9 mouse cellular contexts compared by ENCODE assay signal in the genomic region with DNA sequence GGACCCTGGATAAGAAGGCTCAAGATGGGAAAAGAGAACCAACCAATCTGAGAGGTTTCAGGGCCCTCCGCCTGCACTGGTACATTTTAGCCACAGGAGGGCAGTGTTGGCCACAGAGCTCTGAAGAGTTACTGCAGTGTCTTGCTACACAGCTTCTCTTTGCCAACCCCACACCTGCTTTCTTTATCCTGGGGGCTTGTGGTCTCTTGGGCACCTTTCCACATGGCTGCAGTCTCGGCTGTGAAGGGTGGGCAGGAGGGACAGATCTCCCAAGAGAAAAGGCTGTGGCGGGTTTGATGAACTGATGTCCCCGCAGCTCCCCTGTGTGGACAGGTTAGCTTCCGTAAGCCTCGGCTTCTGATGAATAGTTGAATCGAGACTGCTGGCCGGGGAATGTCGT. TPM values are rescaled to one million over a fixed set of nuclear protein-coding genes. Genes with fewer than 3 reads are reported as not detected.
DNase-seq lines count a peak whose midpoint lies in the region; ATAC-seq and TF ChIP-seq lines count a peak whose summit lies in the region.
"Had no signal": no experiment of that assay in that cellular context is flagged by ENCODE, and none has a peak within 500 bp of the region (broad histone marks: within the 10 kb centered on the region; RNA-seq: fewer than 3 reads in every experiment).

No protein-coding gene starts in this region.

- H3K4me2 ChIP-seq in hindbrain, embryonic 13.5 days, result peak overlapping the region; percentile 50

- H3K9me3 ChIP-seq in hindbrain, embryonic 13.5 days, result no peaks in the 10 kb centered on the region

- H3K36me3 ChIP-seq in hindbrain, embryonic 13.5 days, result no peaks in the 10 kb centered on the region

- peak overlapping the region; percentile 22 for H3K4me3 ChIP-seq in hindbrain, embryonic 13.5 days
- H3K4me3 ChIP-seq: myocyte had no signal

- peaks cover 50% of the 10 kb centered on the region for H3K4me1 ChIP-seq in hindbrain, embryonic 13.5 days (replicated peaks)

- peak; percentile 57 for ATAC-seq in Patski
- peak; percentile 61 for ATAC-seq in hindbrain, embryonic 13.5 days (ENCODE audit: low FRiP score)

- DNase-seq in Patski (ENCODE audit: low read depth, low spot score), result peak; percentile 34
- peak; percentile 91 to 94 for DNase-seq in cerebellum, postnatal 14 days
- peak; percentile 79 to 85 for DNase-seq in frontal cortex, postnatal 25 days (ENCODE audit: low spot score in 2 of 2)
- peak; percentile 91 to 92 for DNase-seq in layer of hippocampus, postnatal 14 days (ENCODE audit: low spot score in 2 of 2)
- peak; percentile 79 for DNase-seq in lung, postnatal 25 days (ENCODE audit: low spot score)
- DNase-seq in right cerebral cortex, adult 2 months (ENCODE audit: low spot score in 2 of 2), result peak; percentile 88 to 93
- peak; percentile 71 for DNase-seq in urinary bladder, postnatal 25 days (ENCODE audit: low spot score)

- H3K9ac ChIP-seq in hindbrain, embryonic 13.5 days, result peak overlapping the region; percentile 59; the same call in 1 of the 2 replicates

- WGBS in hindbrain, embryonic 13.5 days, result 15% methylated on average over 9 of the region's 9 CpGs

- CTCF ChIA-PET in Patski (lab: Charles Lee), result interaction anchor here (0.7 to 10.4 kb wide), 30 partner anchors 8 to 280 kb away, joined by 3 to 247 read pairs (median 4); partner anchors contain the start of genes Atxn7l2, Cyb561d1, Gnai3 and Gnat2

- POLR2A ChIA-PET in Patski (lab: Charles Lee), result interaction anchor here (0.8 to 2.0 kb wide), 10 partner anchors 10 to 92 kb away, joined by 3 to 11 read pairs (median 4); partner anchors contain the start of genes Amigo1, Atxn7l2, Cyb561d1 and Gpr61

- H3K27ac ChIP-seq in hindbrain, embryonic 13.5 days, result peak overlapping the region; percentile 93

- in situ Hi-C loops in Patski (cut with MboI; ENCODE audit: low pct_unique_long_range_greater_than_20kb), result loop anchor here (5.0 kb wide), 3 partner anchors 42 to 222 kb away; no protein-coding TSS in a partner anchor

- H3K27me3 ChIP-seq in Patski, result peaks cover 5% of the 10 kb centered on the region
- H3K27me3 ChIP-seq in hindbrain, embryonic 13.5 days, result 0 out of 2 replicates have a peak, but pooled peaks cover 5% of the 10 kb centered on the region

- TF ChIP-seq CTCF in Patski (IDR thresholded peaks at IDR 0.05), result no peak

RNA-seq across cellular contexts. Expression of gene Gpr61, which starts 10.1 kb away (rescaled TPM):
- 0.04 TPM for polyA plus RNA-seq in Patski (2021)
- 3.0 and 3.5 TPM in 2 replicates for polyA plus RNA-seq in hindbrain, embryonic 13.5 days (2015; fragmentation: Nextera tagmentation; extraction: Ambion mirVana)
- 10 to 100 TPM; 14.4 to 15.2 TPM for total RNA-seq in layer of hippocampus, postnatal 14 days (2021)

RNA-seq across cellular contexts. Expression of gene Gnai3, which starts 18.9 kb away (rescaled TPM):
- polyA plus RNA-seq in Patski (2021), result 136 TPM
- 146 and 148 TPM in 2 replicates for polyA plus RNA-seq in hindbrain, embryonic 13.5 days (2015; fragmentation: Nextera tagmentation; extraction: Ambion mirVana)
- total RNA-seq in layer of hippocampus, postnatal 14 days (2021), result 10 to 100 TPM; 38.1 to 44.4 TPM

RNA-seq across cellular contexts. Expression of gene Amigo1, which starts 21.3 kb away (rescaled TPM):
- polyA plus RNA-seq in Patski (2021), result 16.6 TPM
- polyA plus RNA-seq in hindbrain, embryonic 13.5 days (2015; fragmentation: Nextera tagmentation; extraction: Ambion mirVana), result 12.0 and 13.8 TPM in 2 replicates
- total RNA-seq in layer of hippocampus, postnatal 14 days (2021), result 10 to 100 TPM; 47.2 to 49.0 TPM

RNA-seq across cellular contexts. Expression of gene Cyb561d1, which starts 36.2 kb away (rescaled TPM):
- 9.2 TPM for polyA plus RNA-seq in Patski (2021)
- 3.5 and 4.3 TPM in 2 replicates for polyA plus RNA-seq in hindbrain, embryonic 13.5 days (2015; fragmentation: Nextera tagmentation; extraction: Ambion mirVana)
- 10 to 100 TPM; 11.5 to 12.4 TPM for total RNA-seq in layer of hippocampus, postnatal 14 days (2021)

RNA-seq across cellular contexts. Expression of gene Atxn7l2, which starts 45.9 kb away (rescaled TPM):
- polyA plus RNA-seq in Patski (2021), result 17.4 TPM
- 26.2 and 27.1 TPM in 2 replicates for polyA plus RNA-seq in hindbrain, embryonic 13.5 days (2015; fragmentation: Nextera tagmentation; extraction: Ambion mirVana)
- total RNA-seq in layer of hippocampus, postnatal 14 days (2021), result 10 to 100 TPM; 20.9 to 24.4 TPM

Comparison
In these comparisons a context has a peak if more than half of its experiments do, and no peak if none do; other contexts are left out.
1. Peak in every context shown above with its lines: DNase-seq, ATAC-seq, H3K4me3 ChIP-seq and H3K27ac ChIP-seq.
2. DNase-seq: peak in every context shown above with its lines; median percentile 92 in cerebellum, postnatal 14 days; 92 in layer of hippocampus, postnatal 14 days; 90 in right cerebral cortex, adult 2 months; 82 in frontal cortex, postnatal 25 days; 79 in lung, postnatal 25 days; 71 in urinary bladder, postnatal 25 days; 34 in Patski.